ENCODE assay signal across 23 mouse cellular contexts in the genomic region with DNA sequence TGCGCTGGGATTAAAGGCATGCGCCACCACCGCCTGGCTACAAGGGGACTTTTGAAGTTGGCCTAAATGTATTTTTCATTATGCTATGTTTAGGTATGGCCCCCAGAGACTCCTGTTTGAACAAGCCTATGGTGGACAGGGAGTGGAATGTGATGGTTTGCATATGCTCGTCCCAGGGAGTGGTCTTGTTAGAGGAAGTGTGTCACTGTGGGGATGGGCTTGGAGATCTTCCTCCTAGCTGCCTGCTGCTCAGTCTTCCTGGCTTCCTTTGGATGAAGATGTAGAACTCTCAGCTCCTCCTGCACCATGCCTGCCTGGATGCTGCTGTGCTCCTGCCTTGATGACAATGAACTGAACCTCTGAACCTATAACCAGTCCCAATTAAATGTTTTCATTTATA. TPM values are rescaled to one million over a fixed set of nuclear protein-coding genes. Genes with fewer than 3 reads are reported as not detected.
DNase-seq lines count a peak whose midpoint lies in the region; ATAC-seq and TF ChIP-seq lines count a peak whose summit lies in the region.
"Had no signal": no experiment of that assay in that cellular context is flagged by ENCODE, and none has a peak within 500 bp of the region (broad histone marks: within the 10 kb centered on the region; RNA-seq: fewer than 3 reads in every experiment).

No protein-coding gene starts in this region.

- ATAC-seq in heart, embryonic 15.5 days (replicated peaks; ENCODE audit: insufficient number of reproducible peaks, insufficient read depth, low FRiP score, low read depth): no peak
- 0 out of 2 replicates have a peak, but pooled peaks have one; percentile 15 for ATAC-seq in lung, embryonic 16.5 days (ENCODE audit: low read depth)
- ATAC-seq in hindbrain, embryonic 14.5 days (ENCODE audit: low FRiP score): no peak
- ATAC-seq: forebrain, postnatal 0 days; intestine, embryonic 15.5 days; liver, postnatal 0 days; midbrain, embryonic 16.5 days had no signal

- TF ChIP-seq POLR2A in CH12.LX (IDR thresholded peaks at IDR 0.05; ENCODE audit: low read depth, low read length): peak; percentile 73

- in situ Hi-C loops in CH12.LX (cut with MboI; ENCODE audit: low pct_ligation_motif_present, low pct_unique_long_range_greater_than_20kb, low sequenced_read_pairs): loop anchor here (25.0 kb wide), 1 partner anchor 418 kb away; the partner anchor contains the start of gene Pdxp

- TF ChIP-seq CTCF in CH12.LX (conservative IDR thresholded peaks at IDR 0.05 in 1 of 2, IDR thresholded peaks at IDR 0.05 in 1 of 2; ENCODE audit: low read depth in 2 of 2, low read length in 2 of 2): no peak

- H3K79me2 ChIP-seq in CH12.LX (replicated peaks; ENCODE audit: control insufficient read depth, extremely low read depth, insufficient read depth, poor library complexity, severe bottlenecking): peaks cover 15% of the 10 kb centered on the region

- peaks cover 21% of the 10 kb centered on the region for H3K4me1 ChIP-seq in heart, embryonic 15.5 days (replicated peaks)
- peaks cover 26% of the 10 kb centered on the region for H3K4me1 ChIP-seq in heart, embryonic 10.5 days
- H3K4me1 ChIP-seq in lung, embryonic 16.5 days (replicated peaks; ENCODE audit: control insufficient read depth, insufficient read depth, low read length): peaks cover 24% of the 10 kb centered on the region
- peaks cover 16 to 59% of the 10 kb centered on the region in 2 experiments for H3K4me1 ChIP-seq in CH12.LX (ENCODE audit: control insufficient read depth in 1 of 2, insufficient read depth in 2 of 2)
- H3K4me1 ChIP-seq in hindbrain, embryonic 14.5 days (replicated peaks; ENCODE audit: control insufficient read depth, insufficient read depth, low read length): peaks cover 20% of the 10 kb centered on the region

- TF ChIP-seq RAD21 in CH12.LX (IDR thresholded peaks at IDR 0.05; ENCODE audit: low read depth, low read length): no peak; the same call in 1 of the 2 replicates

- H3K4me3 ChIP-seq in heart, embryonic 15.5 days: no peak overlapping the region
- H3K4me3 ChIP-seq in heart, embryonic 10.5 days: no peak overlapping the region
- H3K4me3 ChIP-seq in lung, embryonic 16.5 days (ENCODE audit: low read length): no peak overlapping the region
- H3K4me3 ChIP-seq in CH12.LX (replicated peaks in 1 of 3; ENCODE audit: low read depth in 2 of 3, low read length in 2 of 3, poor library complexity in 1 of 3): no peak overlapping the region
- H3K4me3 ChIP-seq in hindbrain, embryonic 14.5 days (replicated peaks; ENCODE audit: low read length): no peak overlapping the region
- H3K4me3 ChIP-seq: forebrain, embryonic 10.5 days; heart, embryonic 12.5 days; hindbrain, embryonic 15.5 days; intestine, embryonic 15.5 days; limb, embryonic 15.5 days; megakaryocyte, embryonic 14.5 days; neural tube, embryonic 15.5 days had no signal

- peak overlapping the region; percentile 31; the same call in 1 of the 2 replicates for H3K27ac ChIP-seq in heart, embryonic 15.5 days
- H3K27ac ChIP-seq in heart, embryonic 10.5 days: no peak overlapping the region
- peak overlapping the region; percentile 70 for H3K27ac ChIP-seq in lung, embryonic 16.5 days (ENCODE audit: low read length)
- H3K27ac ChIP-seq in CH12.LX (ENCODE audit: insufficient read depth, low read depth): peak overlapping the region; percentile 81
- H3K27ac ChIP-seq in hindbrain, embryonic 14.5 days: no peak overlapping the region
- H3K27ac ChIP-seq: forebrain, embryonic 10.5 days; hindbrain, embryonic 15.5 days; intestine, embryonic 15.5 days; limb, embryonic 15.5 days; neural tube, embryonic 15.5 days had no signal

- no peak overlapping the region for H3K4me2 ChIP-seq in heart, embryonic 15.5 days
- H3K4me2 ChIP-seq in lung, embryonic 16.5 days (ENCODE audit: low read depth, low read length): no peak overlapping the region
- no peak overlapping the region for H3K4me2 ChIP-seq in CH12.LX (ENCODE audit: insufficient read depth, low read depth, poor library complexity, severe bottlenecking)
- H3K4me2 ChIP-seq in hindbrain, embryonic 14.5 days (replicated peaks): no peak overlapping the region
- H3K4me2 ChIP-seq: heart, embryonic 12.5 days; hindbrain, embryonic 15.5 days; intestine, embryonic 15.5 days; limb, embryonic 15.5 days; neural tube, embryonic 15.5 days had no signal

- DNase-seq in heart, embryonic 10.5 days (ENCODE audit: low spot score): no peak
- DNase-seq in lung, postnatal 14 days: no peak
- DNase-seq in CH12.LX (ENCODE audit: extremely low read depth): peak; percentile 89
- peak; percentile 62 for DNase-seq in embryo, embryonic 10.5 days (ENCODE audit: low spot score)
- no peak for DNase-seq in hindbrain, embryonic 14.5 days (ENCODE audit: low spot score)
- DNase-seq in urinary bladder, postnatal 36 days (ENCODE audit: low spot score in 2 of 2): no peak
- DNase-seq: adrenal gland, postnatal 25 days; cerebellum, adult 11 months; cerebellum, postnatal 25 days; forebrain, postnatal 0 days; liver, postnatal 0 days; right cerebral cortex, postnatal 25 days; thymus, postnatal 25 days had no signal

- H3K36me3 ChIP-seq in heart, embryonic 15.5 days: no peaks in the 10 kb centered on the region
- H3K36me3 ChIP-seq in heart, embryonic 10.5 days: no peaks in the 10 kb centered on the region
- no peaks in the 10 kb centered on the region for H3K36me3 ChIP-seq in lung, embryonic 16.5 days (ENCODE audit: control insufficient read depth, insufficient read depth, low read length)
- no peaks in the 10 kb centered on the region for H3K36me3 ChIP-seq in CH12.LX (replicated peaks in 1 of 2; ENCODE audit: control insufficient read depth in 1 of 2, insufficient read depth in 1 of 2, low read length in 1 of 2)
- H3K36me3 ChIP-seq in hindbrain, embryonic 14.5 days (replicated peaks; ENCODE audit: control insufficient read depth, insufficient read depth): no peaks in the 10 kb centered on the region
- H3K36me3 ChIP-seq: forebrain, embryonic 10.5 days; heart, embryonic 12.5 days; hindbrain, embryonic 15.5 days; intestine, embryonic 15.5 days; limb, embryonic 15.5 days; neural tube, embryonic 15.5 days had no signal

- WGBS in heart, embryonic 15.5 days: 50% methylated on average over 4 of the region's 4 CpGs
- WGBS in heart, embryonic 10.5 days: 71% methylated on average over 4 of the region's 4 CpGs
- 29% methylated on average over 4 of the region's 4 CpGs for WGBS in lung, embryonic 16.5 days
- WGBS in hindbrain, embryonic 14.5 days: 74% methylated on average over 4 of the region's 4 CpGs

- TF ChIP-seq EP300 in CH12.LX (IDR thresholded peaks at IDR 0.05; ENCODE audit: low read length): peak; percentile 42; the same call in 1 of the 2 replicates

- H3K9me3 ChIP-seq in heart, embryonic 15.5 days (replicated peaks): no peaks in the 10 kb centered on the region
- H3K9me3 ChIP-seq in heart, embryonic 10.5 days: no peaks in the 10 kb centered on the region
- H3K9me3 ChIP-seq in lung, embryonic 16.5 days (ENCODE audit: control insufficient read depth, low read length): no peaks in the 10 kb centered on the region
- no peaks in the 10 kb centered on the region for H3K9me3 ChIP-seq in CH12.LX (replicated peaks; ENCODE audit: low read length)
- no peaks in the 10 kb centered on the region for H3K9me3 ChIP-seq in hindbrain, embryonic 14.5 days (ENCODE audit: control insufficient read depth, low read length)
- H3K9me3 ChIP-seq: forebrain, embryonic 10.5 days; heart, embryonic 12.5 days; hindbrain, embryonic 15.5 days; intestine, embryonic 15.5 days; limb, embryonic 15.5 days; megakaryocyte, embryonic 14.5 days; neural tube, embryonic 15.5 days had no signal

- dilution Hi-C loops in CH12.LX (cut with MboI; ENCODE audit: extremely low pct_ligation_motif_present, extremely low pct_unique_long_range_greater_than_20kb, low sequenced_read_pairs): no loop called here

- no peaks in the 10 kb centered on the region for H3K27me3 ChIP-seq in heart, embryonic 15.5 days
- peaks cover 2% of the 10 kb centered on the region; the same call in 1 of the 2 replicates for H3K27me3 ChIP-seq in heart, embryonic 10.5 days (ENCODE audit: insufficient read depth, poor library complexity, severe bottlenecking)
- H3K27me3 ChIP-seq in lung, embryonic 16.5 days (ENCODE audit: control insufficient read depth, insufficient read depth, low read depth, low read length): no peaks in the 10 kb centered on the region
- no peaks in the 10 kb centered on the region for H3K27me3 ChIP-seq in CH12.LX (replicated peaks)
- no peaks in the 10 kb centered on the region for H3K27me3 ChIP-seq in hindbrain, embryonic 14.5 days (ENCODE audit: control insufficient read depth, insufficient read depth, low read length)
- H3K27me3 ChIP-seq: heart, embryonic 12.5 days; hindbrain, embryonic 15.5 days; intestine, embryonic 15.5 days; limb, embryonic 15.5 days; neural tube, embryonic 15.5 days had no signal

- H3K9ac ChIP-seq in heart, embryonic 15.5 days: no peak overlapping the region
- no peak overlapping the region for H3K9ac ChIP-seq in lung, embryonic 16.5 days (ENCODE audit: low read length)
- no peak overlapping the region for H3K9ac ChIP-seq in CH12.LX (ENCODE audit: insufficient read depth, low read depth)
- no peak overlapping the region for H3K9ac ChIP-seq in hindbrain, embryonic 14.5 days
- H3K9ac ChIP-seq: forebrain, postnatal 0 days; heart, embryonic 12.5 days; hindbrain, embryonic 15.5 days; intestine, embryonic 15.5 days; limb, embryonic 15.5 days; liver, postnatal 0 days; neural tube, embryonic 15.5 days had no signal

RNA-seq across cellular contexts. Expression of gene Pla2g6, which starts 2.3 kb away (rescaled TPM):
- polyA plus RNA-seq in heart, embryonic 15.5 days (2015; fragmentation: Nextera tagmentation; extraction: Ambion mirVana): 9.9 and 13.5 TPM in 2 replicates
- 17.2 and 17.3 TPM in 2 replicates for polyA plus RNA-seq in heart, embryonic 10.5 days (2016; fragmentation: Nextera tagmentation; extraction: Ambion mirVana)
- polyA plus RNA-seq in lung, embryonic 16.5 days (2015; fragmentation: Nextera tagmentation; extraction: Ambion mirVana): 20.1 and 22.4 TPM in 2 replicates
- total RNA-seq in CH12.LX (2012; rRNA removed) (18.7 and 20.9 TPM in 2 replicates), CH12.LX (2014; rRNA removed) (9.1 and 9.3 TPM in 2 replicates)
- 12.7 and 14.8 TPM in 2 replicates for polyA plus RNA-seq in CH12.LX (2012; ENCODE audit: insufficient read length, low read depth)
- 21.2 and 22.9 TPM in 2 replicates for polyA plus RNA-seq in hindbrain, embryonic 14.5 days (2014; fragmentation: Nextera tagmentation; extraction: Ambion mirVana)

RNA-seq across cellular contexts. Expression of gene Maff, which starts 15.9 kb away (rescaled TPM):
- polyA plus RNA-seq in heart, embryonic 15.5 days (2015; fragmentation: Nextera tagmentation; extraction: Ambion mirVana): 3.5 and 3.8 TPM in 2 replicates
- 1.6 and 2.0 TPM in 2 replicates for polyA plus RNA-seq in heart, embryonic 10.5 days (2016; fragmentation: Nextera tagmentation; extraction: Ambion mirVana)
- 5.2 and 6.5 TPM in 2 replicates for polyA plus RNA-seq in lung, embryonic 16.5 days (2015; fragmentation: Nextera tagmentation; extraction: Ambion mirVana)
- 9.3 and 15.4 TPM in 2 replicates for total RNA-seq in CH12.LX (2012; rRNA removed)
- total RNA-seq in CH12.LX (2014; rRNA removed): 7.6 and 9.2 TPM in 2 replicates
- polyA plus RNA-seq in CH12.LX (2012; ENCODE audit: insufficient read length, low read depth): 9.7 and 10.5 TPM in 2 replicates
- 1.1 TPM in 2 replicates for polyA plus RNA-seq in hindbrain, embryonic 14.5 days (2014; fragmentation: Nextera tagmentation; extraction: Ambion mirVana)

RNA-seq across cellular contexts. Expression of gene Baiap2l2, which starts 45.2 kb away (rescaled TPM):
- polyA plus RNA-seq in heart, embryonic 15.5 days (2015; fragmentation: Nextera tagmentation; extraction: Ambion mirVana): 9.8 and 9.9 TPM in 2 replicates
- 10.2 and 14.7 TPM in 2 replicates for polyA plus RNA-seq in heart, embryonic 10.5 days (2016; fragmentation: Nextera tagmentation; extraction: Ambion mirVana)
- polyA plus RNA-seq in lung, embryonic 16.5 days (2015; fragmentation: Nextera tagmentation; extraction: Ambion mirVana): 4.1 and 6.2 TPM in 2 replicates
- total RNA-seq in CH12.LX (2012; rRNA removed) (0.21 and 1.5 TPM in 2 replicates), CH12.LX (2014; rRNA removed) (not detected in 2 replicates)
- polyA plus RNA-seq in CH12.LX (2012; ENCODE audit: insufficient read length, low read depth): 0.84 and 1.2 TPM in 2 replicates
- 2.3 and 2.6 TPM in 2 replicates for polyA plus RNA-seq in hindbrain, embryonic 14.5 days (2014; fragmentation: Nextera tagmentation; extraction: Ambion mirVana)
- total RNA-seq: adrenal gland, postnatal 25 days had no signal

Comparison
In these comparisons a context has a peak if more than half of its experiments do, and no peak if none do; other contexts are left out.
1. H3K27ac ChIP-seq: peak in heart, embryonic 15.5 days (single experiment), lung, embryonic 16.5 days (single experiment) and CH12.LX (single experiment); none in heart, embryonic 10.5 days (single experiment) and hindbrain, embryonic 14.5 days (single experiment).
2. DNase-seq: peak in CH12.LX (single experiment) and embryo, embryonic 10.5 days (single experiment); none in heart, embryonic 10.5 days (single experiment), lung, postnatal 14 days (single experiment), hindbrain, embryonic 14.5 days (single experiment) and urinary bladder, postnatal 36 days (0 of 2).